Mouse (Mus musculus) skeletal muscle tissue, adult 2 months (tissue): ENCODE data around the gene Tceal5.
"Not testable (repeated sequence)": the region's sequence is repeated elsewhere in the genome, so short reads cannot be mapped to it uniquely, and the experiment has no call there.

Experiments
- DNase-seq: peaks from one replicate; pipeline ENCODE4 v3.0.0-alpha.2; 2012; ENCODE audit warnings: low read depth, low spot score

The Tceal5 gene

DNA sequence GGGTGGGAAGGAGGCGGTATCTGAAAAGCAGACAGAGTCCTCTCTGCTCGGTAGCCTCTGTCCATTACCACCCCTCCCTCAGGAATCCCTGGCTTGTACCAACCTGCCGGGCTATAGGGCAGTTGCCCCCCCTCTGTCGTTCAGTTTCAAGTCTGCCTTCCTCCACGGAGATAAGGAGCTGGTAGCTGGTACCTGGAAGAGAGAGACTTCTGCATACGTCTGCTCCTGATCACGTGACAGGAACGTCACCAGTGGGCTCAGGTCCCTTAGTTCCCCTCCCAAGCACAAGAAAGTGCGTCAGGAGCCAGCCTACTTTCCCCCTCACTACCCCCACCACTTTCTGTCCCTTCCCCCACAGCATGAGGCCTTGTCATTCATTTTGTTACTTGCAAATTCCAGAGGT lies at the start of gene Tceal5:
Tceal5 (minus strand) TSS at position 213 of the 403 bp plus-strand sequence.
- DNase-seq: peak; percentile 38

DNA sequence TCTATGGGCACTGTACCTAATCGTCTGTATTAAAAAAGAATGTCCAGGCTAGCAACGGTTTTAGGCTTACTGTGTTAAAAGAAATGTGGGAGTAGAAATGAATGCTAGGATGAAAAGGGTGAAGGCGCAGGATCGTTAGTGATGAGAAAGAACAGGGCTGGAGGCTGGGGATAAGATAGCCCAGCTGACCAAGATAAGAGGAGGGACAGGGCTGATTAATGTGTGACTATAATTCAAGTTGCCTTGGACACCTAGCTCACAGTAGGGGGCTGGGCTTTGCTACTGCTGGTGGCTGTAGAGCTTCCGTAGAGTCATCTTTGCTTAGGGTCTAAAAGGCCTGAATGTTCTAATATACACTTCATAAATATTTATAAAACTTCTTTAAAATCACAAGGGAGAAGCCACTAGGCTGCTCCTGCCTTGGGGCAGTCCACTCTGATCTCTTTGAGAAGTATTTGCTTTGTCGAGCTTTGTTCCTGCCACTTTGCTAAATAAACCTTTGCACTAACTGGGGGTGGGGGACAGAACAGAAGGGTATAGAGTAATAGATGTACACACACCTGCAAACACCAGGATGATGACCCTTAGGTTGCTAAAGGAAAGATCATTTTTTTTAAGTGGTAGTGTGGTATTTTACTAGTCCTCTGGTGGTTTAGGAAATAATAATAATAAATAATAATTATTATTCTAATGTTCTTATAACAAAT lies 48.5 kb upstream of the Tceal5 start:
- no peak for DNase-seq

DNA sequence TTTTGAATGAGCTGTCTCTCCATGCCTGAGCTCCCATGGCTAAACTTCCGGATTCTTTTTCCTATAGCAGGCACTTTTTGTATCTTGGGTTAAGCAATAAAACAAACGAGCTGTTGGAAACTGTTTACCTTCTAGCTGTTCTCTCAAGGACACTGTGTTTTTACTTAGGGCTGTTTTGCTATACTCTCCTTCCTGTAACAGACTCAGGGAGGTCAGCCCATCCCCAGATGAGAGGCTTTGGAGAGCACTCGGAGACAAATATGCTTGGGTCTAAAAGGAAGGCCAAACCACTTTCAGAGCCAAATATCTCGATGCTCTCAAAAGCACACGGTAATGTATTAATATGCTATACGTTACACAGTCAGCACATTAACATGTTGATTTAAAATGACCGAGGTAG lies 46.0 kb upstream of the Tceal5 start:
- no peak for DNase-seq

DNA sequence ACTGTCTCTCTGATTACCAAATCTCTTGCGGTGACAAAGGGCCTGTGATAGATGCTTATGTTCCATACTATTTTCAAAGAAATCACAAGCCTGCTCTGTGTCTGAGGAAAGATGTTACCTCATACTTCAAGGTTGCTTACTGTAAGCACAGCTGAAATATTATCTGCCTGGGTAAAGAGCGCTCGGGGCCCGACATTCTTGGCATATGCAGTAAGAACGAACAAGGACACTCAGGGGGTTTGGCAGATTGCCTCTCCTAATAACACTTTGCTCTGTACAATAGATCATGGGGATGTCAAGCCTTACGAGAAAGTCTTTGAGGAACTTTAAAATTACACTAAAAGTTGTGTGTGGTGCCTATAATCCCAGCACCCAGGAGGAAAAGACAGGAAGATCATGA lies 45.1 kb upstream of the Tceal5 start:
- DNase-seq: no peak

DNA sequence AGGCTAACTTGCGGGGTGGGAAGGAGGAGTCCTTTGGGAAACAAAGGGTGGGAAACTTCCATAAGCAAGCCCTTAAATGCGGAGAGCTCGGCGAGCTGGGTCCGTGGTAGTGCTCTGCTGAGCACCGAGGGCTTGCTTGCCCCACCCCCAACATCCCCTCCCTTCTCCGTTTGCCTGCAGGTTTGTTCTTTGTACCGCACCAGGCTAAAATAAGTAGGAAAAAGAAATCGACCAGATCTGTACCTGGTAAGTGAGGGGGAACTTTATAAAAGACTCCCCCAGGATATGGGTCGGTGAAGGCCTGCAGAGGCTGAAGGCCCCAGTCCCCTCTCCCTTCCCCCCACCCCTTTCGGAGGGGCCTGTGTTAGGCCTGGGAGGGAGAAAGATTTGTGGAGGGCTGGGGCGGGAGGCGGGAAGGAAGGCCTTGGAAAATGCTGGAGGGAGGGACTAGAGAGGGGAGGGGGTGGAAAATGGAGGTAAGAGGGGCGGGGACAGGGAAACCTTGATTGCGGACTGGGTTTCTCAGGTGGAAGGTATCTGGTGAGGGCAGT lies 41.9 kb upstream of the Tceal5 start:
- no peak for DNase-seq

DNA sequence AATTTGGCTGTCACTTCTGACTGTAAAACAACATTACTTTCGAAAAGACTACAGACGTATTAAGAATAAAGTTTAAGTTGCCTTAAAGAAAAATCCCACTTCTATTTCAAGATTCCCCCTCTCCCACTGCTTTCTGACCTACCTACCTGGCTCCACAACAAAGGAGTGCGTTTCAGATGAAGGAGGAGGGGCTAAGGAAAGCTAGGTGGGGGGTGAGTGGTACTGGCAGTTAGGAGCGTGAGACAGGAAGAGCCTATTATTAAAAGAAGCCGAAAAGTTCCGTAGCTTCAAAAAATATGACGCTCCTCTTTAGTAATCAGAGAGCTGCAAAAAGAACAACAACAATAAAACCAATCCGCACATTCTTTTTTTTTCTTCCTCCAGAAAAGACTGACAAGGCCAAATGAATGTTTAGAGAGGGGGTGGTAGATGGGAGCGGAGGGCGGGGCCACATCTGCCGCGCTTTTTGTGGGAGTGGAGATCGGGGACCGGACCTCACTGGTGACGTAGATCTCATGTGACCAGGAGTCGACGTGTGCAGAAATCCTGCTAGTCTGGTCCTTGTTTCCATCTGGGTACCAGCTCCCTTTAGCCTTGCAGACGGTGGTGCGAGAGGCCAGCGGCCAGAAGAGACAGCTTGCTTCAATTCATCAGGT lies 41.0 kb upstream of the Tceal5 start, which contains the start of gene Tceal9:
Tceal9 (plus strand) TSS at position 506 of the 656 bp plus-strand sequence.
- DNase-seq: peak; percentile 54

DNA sequence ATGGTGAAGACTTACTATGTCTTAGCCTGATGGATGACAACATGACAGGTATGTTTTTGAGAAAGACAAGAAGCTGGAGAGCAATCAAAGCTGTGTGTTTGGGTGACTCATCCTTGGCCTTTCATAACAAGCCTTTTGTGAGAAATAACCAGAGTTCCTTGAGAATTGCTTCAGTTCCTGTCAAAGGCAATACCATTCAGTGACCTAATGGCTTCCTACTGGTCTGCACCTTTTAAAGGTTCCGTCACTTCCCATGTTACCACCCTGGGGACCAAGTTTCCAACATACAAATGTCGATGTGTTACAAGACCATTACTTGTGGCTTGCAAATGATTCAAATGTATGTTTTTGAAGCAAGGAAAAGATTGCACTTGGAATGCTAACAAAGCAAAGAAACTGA lies 39.5 kb upstream of the Tceal5 start:
- no peak for DNase-seq

DNA sequence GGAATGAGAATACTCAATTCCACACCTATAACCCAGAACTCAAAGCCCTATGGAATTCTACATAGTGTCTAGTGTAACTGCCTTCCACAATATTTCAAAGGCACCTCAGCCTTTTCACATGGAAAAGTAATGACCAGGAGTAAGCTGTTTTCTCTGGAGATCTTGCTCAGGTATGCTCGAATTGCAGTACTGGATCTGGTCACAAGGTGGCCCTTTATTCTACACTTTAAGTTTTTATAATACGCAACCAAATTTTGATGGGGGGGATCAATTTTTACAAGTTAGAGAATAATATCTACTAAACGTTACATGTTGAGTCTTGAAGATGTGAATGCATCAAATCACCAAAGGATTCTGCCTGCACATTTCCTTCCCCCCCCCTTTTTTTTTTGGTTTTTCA lies 34.4 kb upstream of the Tceal5 start:
- no peak for DNase-seq

DNA sequence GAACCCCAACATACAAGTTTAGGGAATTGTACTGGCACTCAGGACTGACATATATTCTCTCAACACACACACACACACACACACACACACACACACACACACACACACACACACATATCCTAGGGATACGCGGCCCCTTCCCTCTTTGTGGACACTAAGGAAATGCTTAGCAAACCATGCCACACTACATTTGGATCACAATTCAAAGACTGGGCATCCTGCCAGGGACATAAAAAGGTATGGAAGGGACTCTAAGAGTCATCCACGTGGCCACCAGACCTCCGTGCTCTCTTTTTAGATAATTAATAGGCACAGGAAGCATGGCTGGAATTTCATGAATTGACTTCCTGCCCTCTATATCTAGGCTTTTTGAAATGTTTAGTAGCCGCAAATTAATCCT lies 24.1 kb upstream of the Tceal5 start:
- DNase-seq: no peak

DNA sequence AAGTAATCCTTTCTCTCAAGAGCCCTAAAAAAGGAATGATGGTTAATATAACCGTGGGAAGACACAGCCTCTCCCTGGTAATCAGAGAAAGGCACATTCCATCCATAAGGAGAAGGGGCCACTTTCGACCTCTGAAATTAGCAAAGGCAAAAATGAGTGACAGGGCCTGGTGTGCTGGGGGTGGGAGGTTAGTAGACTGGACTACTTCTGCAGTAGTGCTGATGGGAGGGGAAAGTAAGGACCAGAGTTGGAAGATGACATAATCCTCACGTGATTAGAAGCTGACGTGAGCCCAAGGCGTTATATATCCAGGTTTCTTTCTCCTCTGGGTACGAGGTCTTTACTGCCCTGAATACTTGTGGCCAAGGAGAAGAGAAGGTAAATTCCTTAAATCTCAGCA lies 20.0 kb upstream of the Tceal5 start:
- DNase-seq: peak; percentile 49

DNA sequence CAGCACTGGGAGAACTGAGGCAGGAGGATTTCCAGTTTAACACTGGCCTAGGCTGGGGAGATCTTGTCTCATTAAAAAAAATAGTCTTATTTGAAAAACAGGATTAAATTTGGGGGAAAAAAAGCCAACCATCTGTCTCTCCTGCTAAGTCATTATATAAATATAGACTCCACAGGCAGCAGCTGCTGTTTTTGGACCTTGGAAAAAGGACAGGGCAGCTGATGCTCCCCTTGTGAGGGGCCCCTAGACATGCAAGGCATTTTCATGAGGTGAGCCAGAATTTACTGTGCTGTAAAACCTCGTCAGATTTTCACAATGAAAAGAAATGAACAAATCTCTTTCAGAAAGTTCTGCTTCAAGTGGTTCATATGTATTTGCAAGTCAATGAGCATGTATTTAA lies 12.6 kb upstream of the Tceal5 start:
- DNase-seq: no peak

DNA sequence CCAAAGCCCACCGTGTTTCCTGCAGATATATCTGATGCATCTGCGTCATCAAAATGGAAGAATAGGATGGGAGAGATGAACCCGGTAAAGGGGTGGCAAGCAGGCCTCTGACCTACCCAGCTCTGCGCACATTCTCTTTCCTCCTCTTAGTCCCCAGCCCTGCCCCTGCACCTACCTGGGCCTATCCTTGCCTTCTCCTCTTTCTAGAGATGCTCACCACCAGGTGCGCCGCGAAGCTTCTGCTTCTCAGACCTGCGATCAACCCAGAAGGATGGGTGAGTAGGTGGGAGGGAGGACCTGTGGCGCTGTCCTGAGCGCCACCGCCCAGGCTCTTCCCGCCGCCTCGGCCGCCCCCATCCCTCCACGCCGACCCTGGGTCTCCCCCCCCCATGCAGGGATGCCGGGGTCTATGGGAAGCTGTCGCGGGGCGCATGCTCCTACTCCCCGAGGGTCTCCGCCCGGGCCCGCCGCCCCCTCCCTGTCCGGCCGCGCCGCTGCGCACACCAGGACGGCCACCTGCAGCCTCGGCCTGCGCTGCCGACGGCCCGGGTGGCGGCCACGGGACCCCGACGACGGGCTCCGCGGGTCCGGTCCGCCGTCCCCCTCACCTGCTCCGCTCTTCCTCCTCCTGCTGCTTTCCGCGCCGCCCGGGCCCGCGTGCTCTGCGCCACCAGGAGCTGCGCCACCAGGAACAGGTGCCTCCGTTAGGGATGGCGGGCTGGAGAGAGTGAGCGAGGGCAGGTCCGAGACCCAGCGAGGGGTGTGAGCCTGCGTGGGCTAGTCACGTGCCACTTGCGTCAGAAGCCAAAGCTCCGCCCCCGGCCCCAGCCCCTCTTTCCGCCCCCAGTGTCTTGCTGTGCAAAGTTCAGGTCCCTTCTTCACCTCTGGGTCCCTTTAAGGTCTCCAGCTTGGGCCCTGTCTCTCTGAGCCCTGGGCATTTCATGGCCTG lies 11.3 kb upstream of the Tceal5 start, which contains the start of the genes Tceal7 and Bex1:
Tceal7 (plus strand) TSS at position 51 of the 949 bp plus-strand sequence.
Bex1 (minus strand) TSS at position 785 of the 949 bp plus-strand sequence.
- DNase-seq: not testable (repeated sequence)

DNA sequence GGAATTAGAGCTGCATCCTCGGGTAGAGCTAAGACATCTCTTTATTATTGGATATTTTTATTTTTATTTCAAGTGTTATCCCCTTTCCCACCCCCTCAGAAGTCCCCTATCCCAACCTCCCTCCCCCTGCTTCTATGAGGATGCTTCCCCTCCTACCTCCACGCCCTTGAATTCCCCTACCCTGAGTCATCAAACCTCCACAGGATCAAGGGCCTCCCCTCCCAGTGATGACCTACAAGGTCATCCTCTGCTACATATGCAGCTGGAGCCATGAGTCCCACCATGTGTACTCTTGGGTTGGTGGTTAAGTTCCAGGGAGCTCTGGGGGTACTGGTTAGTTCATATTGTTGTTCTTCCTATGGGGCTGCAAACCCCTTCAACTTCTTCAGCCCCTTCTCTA lies 9.7 kb upstream of the Tceal5 start:
- DNase-seq: no peak

DNA sequence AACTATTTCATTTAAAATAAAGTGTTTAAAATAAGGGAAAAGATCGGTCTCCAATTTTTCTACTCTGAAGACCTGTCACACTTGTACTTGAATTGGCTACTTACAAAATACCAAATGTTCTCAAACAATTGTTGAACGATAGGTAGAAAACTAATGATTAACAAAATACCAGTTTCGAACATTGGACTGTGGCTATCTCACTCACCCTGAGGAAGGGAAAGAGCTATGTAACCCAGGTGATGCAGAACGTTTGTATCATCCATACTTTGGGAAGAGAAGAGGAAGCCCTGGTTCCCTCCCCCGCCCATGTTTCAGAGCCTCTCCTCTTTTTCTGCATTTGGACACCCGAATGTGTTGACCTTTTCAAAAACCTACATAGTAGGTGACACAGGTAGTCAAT lies 730 bp upstream of the Tceal5 start:
- DNase-seq: no peak

DNA sequence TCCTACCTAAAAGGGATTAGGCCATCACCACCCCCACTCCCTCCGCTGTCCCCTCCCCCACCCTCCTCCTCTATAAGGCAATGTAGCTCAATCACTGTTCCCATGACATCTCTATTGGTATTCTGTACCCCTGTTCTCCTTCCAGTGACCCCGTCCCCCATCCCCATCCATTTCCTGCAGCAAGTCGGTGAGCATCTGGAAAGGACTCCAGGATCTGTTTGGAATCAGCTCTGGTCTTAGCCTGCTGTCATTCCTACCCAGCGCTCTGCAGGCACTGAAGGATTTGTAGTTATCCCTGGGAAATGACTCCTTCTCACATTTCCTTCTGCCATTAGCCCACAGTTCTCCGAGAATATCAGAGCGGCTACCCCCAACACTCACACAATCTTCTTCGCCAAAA lies 419 bp downstream of the Tceal5 start:
- DNase-seq: no peak

DNA sequence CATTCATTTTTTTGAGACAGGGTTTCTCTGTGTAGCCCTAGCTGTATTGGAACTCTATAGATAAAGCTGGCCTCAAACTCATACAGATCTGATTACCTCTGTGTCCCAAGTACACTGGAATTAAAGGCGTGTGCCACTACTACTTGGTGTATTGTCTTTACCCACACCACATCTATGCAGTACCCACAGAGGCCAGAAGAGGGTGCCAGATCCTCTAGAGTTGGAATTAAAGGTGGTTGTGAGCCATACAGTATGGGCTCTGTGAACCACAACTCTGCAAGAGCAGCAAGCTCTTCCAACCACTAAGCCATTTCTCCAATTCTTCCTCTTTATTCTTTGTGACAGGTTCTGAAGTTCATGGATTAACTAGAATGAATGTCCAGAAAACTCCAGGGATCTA lies 6.8 kb downstream of the Tceal5 start:
- no peak for DNase-seq

DNA sequence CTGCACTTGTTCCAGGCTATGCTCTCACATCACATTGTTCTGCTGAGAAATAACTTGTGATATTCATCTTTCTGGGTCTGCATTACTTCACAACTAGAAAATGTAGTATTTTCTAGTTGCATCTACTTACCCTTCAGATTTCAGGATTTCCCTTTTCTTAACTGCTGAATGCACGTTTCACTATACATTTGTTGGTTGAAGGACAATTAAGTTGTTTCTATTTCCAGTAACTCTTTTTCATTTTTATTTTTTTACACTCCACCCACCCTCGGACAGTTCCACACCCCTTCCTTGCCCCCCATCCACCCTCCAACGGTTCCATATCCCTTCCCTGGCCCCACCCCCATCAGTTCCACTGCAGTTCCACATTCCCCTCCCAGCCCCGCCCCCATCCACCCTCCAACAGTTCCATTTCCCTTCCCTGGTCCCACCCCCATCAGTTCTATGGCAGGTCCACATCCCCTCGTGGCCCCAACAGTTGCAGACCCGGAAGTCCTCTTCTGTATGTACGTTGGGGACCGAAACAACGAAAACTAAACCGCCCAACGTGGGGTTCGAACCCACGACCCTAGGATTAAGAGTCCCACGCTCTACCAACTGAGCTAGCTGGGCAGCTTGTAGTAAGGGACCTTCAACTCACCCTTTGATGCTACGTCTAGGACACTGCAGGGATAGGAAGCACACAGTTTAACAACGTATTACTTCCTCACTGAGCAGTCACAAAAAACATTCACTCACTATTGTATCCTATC lies 8.3 kb downstream of the Tceal5 start:
- DNase-seq: no peak

DNA sequence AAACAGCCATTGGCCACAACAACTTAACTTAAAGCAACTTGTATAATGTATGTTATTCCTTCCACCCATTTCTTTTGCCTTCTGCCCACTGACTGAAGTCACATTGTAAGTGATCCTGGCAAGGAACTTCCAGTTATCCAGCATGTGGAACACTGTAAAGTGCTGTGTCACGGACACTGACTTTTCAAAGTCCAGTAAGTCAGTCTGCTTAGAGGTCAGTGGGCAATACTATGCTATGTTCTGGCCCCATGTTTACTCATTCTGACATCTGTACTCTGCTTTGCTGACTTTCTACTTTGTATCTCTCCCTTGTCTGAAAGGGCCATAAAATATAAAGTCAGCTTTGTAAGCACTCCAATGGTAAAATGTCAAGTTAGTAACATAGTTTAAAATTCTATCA lies 20.6 kb downstream of the Tceal5 start:
- DNase-seq: no peak

DNA sequence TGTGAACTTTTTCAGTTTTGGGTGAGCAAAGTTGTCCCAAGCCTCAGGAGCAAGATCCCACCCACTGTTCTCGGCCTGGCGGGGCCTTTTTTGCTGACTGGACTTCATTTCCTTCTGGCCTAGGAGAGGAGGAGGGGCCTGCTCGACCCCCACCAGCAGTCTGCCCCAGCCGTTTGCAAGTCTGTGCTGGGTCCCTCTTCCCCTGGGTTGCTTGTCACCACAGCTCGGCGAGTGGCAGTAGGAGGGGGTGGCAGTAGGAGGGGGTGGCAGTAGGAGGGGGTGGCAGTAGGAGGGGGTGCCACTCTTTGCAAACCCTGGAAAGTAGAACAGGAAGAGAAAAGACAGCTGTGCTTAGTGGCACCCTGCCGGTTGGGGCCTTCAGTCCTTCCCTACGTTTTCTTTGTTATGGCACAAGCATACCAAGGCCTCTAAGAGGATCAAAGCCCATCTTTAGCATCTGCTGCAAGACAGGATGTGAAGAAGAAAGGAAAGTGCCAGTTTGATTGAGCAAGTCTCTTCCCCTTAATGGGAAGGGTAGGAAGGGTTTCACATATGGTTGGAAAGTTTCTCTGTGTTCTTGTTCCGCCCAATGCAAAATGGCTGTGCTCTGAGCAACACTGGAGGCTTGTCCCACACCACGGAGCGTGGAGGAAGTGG lies 22.7 kb downstream of the Tceal5 start:
- no peak for DNase-seq

DNA sequence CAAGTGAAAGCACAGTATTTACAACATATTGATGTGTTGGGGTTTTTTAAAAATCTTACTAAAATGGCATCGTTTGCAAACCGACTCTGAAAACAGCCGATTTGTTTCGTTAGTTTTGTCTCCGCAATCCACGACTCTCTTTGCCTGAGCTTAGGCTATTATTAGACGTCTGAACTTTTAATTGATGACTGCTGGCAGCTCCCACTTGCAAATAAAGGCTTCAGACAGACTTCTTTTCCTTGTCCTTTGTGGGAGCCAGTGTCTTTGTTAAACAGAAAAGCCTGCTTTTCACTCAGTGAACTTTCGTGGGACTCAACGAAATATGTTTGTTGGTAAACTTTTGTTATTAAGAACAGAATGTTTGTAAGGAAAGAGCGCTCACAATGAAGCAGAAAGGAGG lies 30.9 kb downstream of the Tceal5 start:
- DNase-seq: no peak
